Mouse (Mus musculus) kidney, adult 9 months (tissue): ENCODE measurements around the gene Bnip1.

Source experiments
- DNase-seq: peaks from one replicate; pipeline ENCODE4 v3.0.0; 2022

The Bnip1 gene

GRCm38 (mm10) chr17:26840922-26841731, 60.3 kb downstream of the Bnip1 start:
- no peak for DNase-seq

GRCm38 (mm10) chr17:26841981-26842380, 61.1 kb downstream of the Bnip1 start:
- no peak for DNase-seq
